Mouse (Mus musculus) ES-E14 (cell line): Measurements from ENCODE around the gene Efnb1.

Experiments used
- CHD2 ChIP-seq: IDR thresholded peaks from 2 replicates; pipeline ENCODE4 v1.6.1; 2014; ENCODE audit warnings: mild to moderate bottlenecking, low read depth, low read length, inconsistent platforms
- HCFC1 ChIP-seq: IDR thresholded peaks from 2 replicates; pipeline ENCODE4 v1.6.1; 2012; ENCODE audit warnings: low read length, inconsistent platforms, borderline replicate concordance; ENCODE audit not compliant: insufficient read depth
- MAFK ChIP-seq: IDR thresholded peaks from 2 replicates; pipeline ENCODE4 v1.6.1; 2014; ENCODE audit warnings: mild to moderate bottlenecking, low read depth, low read length, inconsistent platforms; ENCODE audit not compliant: insufficient read depth
- ZC3H11A ChIP-seq: IDR thresholded peaks from 2 replicates; pipeline ENCODE4 v1.6.1; 2012; ENCODE audit warnings: low read depth, mild to moderate bottlenecking, inconsistent platforms, low read length, borderline replicate concordance
- ZNF384 ChIP-seq: IDR thresholded peaks from 2 replicates; pipeline ENCODE4 v1.6.1; 2012; ENCODE audit warnings: low read depth, low read length, inconsistent platforms

DNA sequence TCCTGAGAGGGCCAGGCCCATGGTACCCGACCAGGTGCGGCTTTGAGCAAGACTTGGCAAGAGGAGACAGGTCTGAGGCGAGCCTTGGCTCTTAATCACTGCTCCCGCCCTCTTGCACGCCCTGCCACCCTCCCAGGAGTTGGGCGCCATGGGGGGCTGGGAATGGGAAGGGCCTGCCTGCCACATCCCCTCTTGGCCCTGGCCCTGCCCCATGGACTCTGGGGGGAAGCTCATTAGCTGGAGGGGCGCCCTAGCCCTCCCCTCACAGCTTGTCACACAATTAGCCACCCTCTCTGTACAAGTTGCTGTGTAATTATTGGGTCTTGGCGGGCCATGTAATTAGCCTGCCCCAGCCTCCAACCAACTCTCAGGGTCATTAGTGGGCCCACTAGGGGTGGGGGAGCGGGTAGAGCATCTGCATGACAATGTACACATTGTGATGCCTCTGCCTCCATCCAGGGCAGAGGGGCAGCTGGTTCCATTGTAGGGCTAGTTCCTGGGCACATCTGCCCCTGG lies 49.2 kb downstream of the Efnb1 start:
- TF ChIP-seq HCFC1 = no peak
- TF ChIP-seq ZNF384 = no peak
- no peak for TF ChIP-seq MAFK
- TF ChIP-seq CHD2 = no peak
- no peak for TF ChIP-seq ZC3H11A
